Mouse (Mus musculus) intestine, postnatal 0 days (tissue): ENCODE measurements around the gene Slc7a5. TPM values are rescaled to one million over a fixed set of nuclear protein-coding genes. Genes with fewer than 3 reads are reported as not detected.

Experiments used
- ATAC-seq: fragments of 200-750 bp; cut with Nextera tagmentation; 2 replicates; pipeline ENCODE4 v1.8.0; 2017; ENCODE audit warnings: mild to moderate bottlenecking, moderate TSS enrichment, moderate library complexity
- H3K27ac ChIP-seq: fragments of 300-500 bp; sonication (generic); 2 replicates; pipeline ENCODE4 v1.5.1; 2014; ENCODE audit warnings: mild to moderate bottlenecking, low read depth, low read length, moderate library complexity
- H3K27me3 ChIP-seq: fragments of 300-500 bp; sonication (generic); replicated peaks from 2 replicates; pipeline ENCODE4 v1.6.1; 2014; ENCODE audit warnings: low read length, mixed read lengths; ENCODE audit not compliant: control insufficient read depth, insufficient read depth
- H3K36me3 ChIP-seq: fragments of 300-500 bp; sonication (generic); 2 replicates; pipeline ENCODE4 v1.6.1; 2014; ENCODE audit warnings: mild to moderate bottlenecking, moderate library complexity; ENCODE audit not compliant: control insufficient read depth, insufficient read depth
- H3K4me1 ChIP-seq: fragments of 300-500 bp; sonication (generic); replicated peaks from 2 replicates; pipeline ENCODE4 v1.6.1; 2014; ENCODE audit warnings: antibody characterized with exemption, low read length, mixed read lengths; ENCODE audit not compliant: control insufficient read depth, insufficient read depth
- H3K4me2 ChIP-seq: fragments of 300-500 bp; sonication (generic); replicated peaks from 2 replicates; pipeline ENCODE4 v1.6.1; 2014; ENCODE audit warnings: low read depth, mild to moderate bottlenecking, moderate library complexity
- H3K4me3 ChIP-seq: fragments of 300-500 bp; sonication (generic); 2 replicates; pipeline ENCODE4 v1.5.1; 2014; ENCODE audit warnings: low read depth, low read length
- H3K9ac ChIP-seq: fragments of 300-500 bp; sonication (generic); 2 replicates; pipeline ENCODE4 v1.6.1; 2014; ENCODE audit warnings: mild to moderate bottlenecking, low read depth, low read length
- H3K9me3 ChIP-seq: fragments of 300-500 bp; sonication (generic); 2 replicates; pipeline ENCODE4 v1.6.1; 2016; ENCODE audit warnings: mixed run types; ENCODE audit not compliant: control insufficient read depth
- CTCF ChIP-seq: sonication (generic); IDR thresholded peaks from 2 replicates; pipeline ENCODE4 v1.5.1; 2016; ENCODE audit warnings: low read depth, mild to moderate bottlenecking, control low read depth, antibody characterized with exemption, moderate library complexity
- WGBS: fragments of 180-500 bp; shearing (Covaris S2); extraction: QIAGEN DNeasy Blood & Tissue Kit; methylation state at CpG from one replicate; pipeline ENCODE4 v1.1.7; 2014; 5-methylcytosine and 5-hydroxymethylcytosine counted together
- polyA plus RNA-seq: library from polyadenylated mRNA; unstranded; fragments of >200 nt; fragmentation: Nextera tagmentation; extraction: Ambion mirVana; gene quantifications from 2 replicates; pipeline ENCODE4 v1.2.1, GENCODE M21; 2015

The Slc7a5 gene
- polyA plus RNA-seq, 1 experiment from 2014 or later, result 6.1 TPM

- Histone ChIP-seq H3K9ac (no peak overlapping the region), H3K4me2 (peak overlapping the region; percentile 38; the same call in 1 of the 2 replicates)
These were observed 35.6 kb downstream of the Slc7a5 start for GRCm38 (mm10) chr8:121871833-121872440.

GRCm38 (mm10) chr8:121870190-121870589, 37.3 kb downstream of the Slc7a5 start:
- Histone ChIP-seq H3K27me3 (no peaks in the 10 kb centered on the region), H3K4me1 (peaks cover 8% of the 10 kb centered on the region; the same call in 1 of the 2 replicates), H3K4me3 (no peak overlapping the region), H3K9me3 (no peaks in the 10 kb centered on the region), H3K36me3 (no peaks in the 10 kb centered on the region), H3K9ac (no peak overlapping the region), H3K4me2 (no peak overlapping the region), H3K27ac (no peak overlapping the region)
- 76% methylated on average over 2 of the region's 2 CpGs for WGBS
- no peak for ATAC-seq
- no peak for TF ChIP-seq CTCF

More at GRCm38 (mm10) chr8:121871833-121872440, 35.6 kb downstream of the Slc7a5 start:
- ATAC-seq, result 0 out of 2 replicates have a peak, but pooled peaks have one; percentile 23
- Histone ChIP-seq H3K9me3 (no peaks in the 10 kb centered on the region), H3K4me1 (peaks cover 8% of the 10 kb centered on the region; the same call in 1 of the 2 replicates), H3K27me3 (no peaks in the 10 kb centered on the region), H3K36me3 (no peaks in the 10 kb centered on the region), H3K27ac (no peak overlapping the region), H3K4me3 (no peak overlapping the region)
- 7% methylated on average over 10 of the region's 10 CpGs for WGBS
- TF ChIP-seq CTCF, result peak; percentile 28

GRCm38 (mm10) chr8:121868896-121869295, 38.6 kb downstream of the Slc7a5 start:
- no peak for TF ChIP-seq CTCF
- Histone ChIP-seq H3K4me3 (no peak overlapping the region), H3K9ac (no peak overlapping the region), H3K27me3 (no peaks in the 10 kb centered on the region), H3K36me3 (no peaks in the 10 kb centered on the region), H3K9me3 (no peaks in the 10 kb centered on the region), H3K27ac (no peak overlapping the region), H3K4me2 (no peak overlapping the region), H3K4me1 (peaks cover 8% of the 10 kb centered on the region; the same call in 1 of the 2 replicates)
- no peak for ATAC-seq
- WGBS, result 69% methylated on average over 7 of the region's 7 CpGs

- TF ChIP-seq CTCF, result no peak
- H3K36me3 ChIP-seq, result no peaks in the 10 kb centered on the region
- no peaks in the 10 kb centered on the region for H3K9me3 ChIP-seq
- H3K4me3 ChIP-seq, result no peak overlapping the region
- H3K27ac ChIP-seq, result no peak overlapping the region
- H3K27me3 ChIP-seq, result no peaks in the 10 kb centered on the region
- H3K4me1 ChIP-seq, result peaks cover 8% of the 10 kb centered on the region; the same call in 1 of the 2 replicates
- 81% methylated on average over 5 of the region's 5 CpGs for WGBS
- no peak overlapping the region for H3K4me2 ChIP-seq
- H3K9ac ChIP-seq, result no peak overlapping the region
- ATAC-seq, result no peak
These were observed 39.3 kb downstream of the Slc7a5 start for GRCm38 (mm10) chr8:121868196-121868595.

- Histone ChIP-seq H3K36me3 (no peaks in the 10 kb centered on the region), H3K4me1 (no peaks in the 10 kb centered on the region), H3K4me3 (no peak overlapping the region), H3K9me3 (no peaks in the 10 kb centered on the region), H3K4me2 (no peak overlapping the region), H3K27me3 (no peaks in the 10 kb centered on the region), H3K27ac (no peak overlapping the region), H3K9ac (no peak overlapping the region)
- 65% methylated on average over 8 of the region's 8 CpGs for WGBS
- no peak for TF ChIP-seq CTCF
- ATAC-seq, result no peak
These were observed 42.1 kb downstream of the Slc7a5 start for GRCm38 (mm10) chr8:121865356-121865755.

- Histone ChIP-seq H3K9ac (no peak overlapping the region), H3K27ac (no peak overlapping the region), H3K4me2 (no peak overlapping the region), H3K4me3 (no peak overlapping the region), H3K36me3 (no peaks in the 10 kb centered on the region), H3K27me3 (no peaks in the 10 kb centered on the region), H3K4me1 (no peaks in the 10 kb centered on the region), H3K9me3 (no peaks in the 10 kb centered on the region)
- WGBS, result 45% methylated on average over 12 of the region's 12 CpGs
- peak; percentile 86 for ATAC-seq
- no peak for TF ChIP-seq CTCF
These were observed 45.5 kb downstream of the Slc7a5 start for GRCm38 (mm10) chr8:121861806-121862548.
